Mouse (Mus musculus) fat pad, adult 2 months (tissue): ENCODE measurements at regions not wholly inside any gene's neighbourhood (a gene's known extent, or its start where the extent isn't known, plus 50 kb on each side); places are given as distances from the start of the nearest gene placed in this dataset.

ENCODE experiments used
- DNase-seq: peaks from one replicate; pipeline ENCODE4 v3.0.0-alpha.2; 2011; ENCODE audit warnings: low read depth, low spot score; ENCODE audit errors: extremely low read depth

GRCm38 (mm10) chr13:111939534-111940115 lies 130.8 kb upstream of the Map3k1 start:
- DNase-seq = no peak

GRCm38 (mm10) chr13:111940275-111940674 lies 131.5 kb upstream of the Map3k1 start:
- DNase-seq = no peak

- DNase-seq = no peak
These were observed 132.2 kb upstream of the Map3k1 start for GRCm38 (mm10) chr13:111940796-111941513.

- no peak for DNase-seq
These were observed 133.2 kb upstream of the Map3k1 start for GRCm38 (mm10) chr13:111941946-111942345.

GRCm38 (mm10) chr13:111943392-111944088 lies 134.7 kb upstream of the Map3k1 start:
- no peak for DNase-seq

DNA sequence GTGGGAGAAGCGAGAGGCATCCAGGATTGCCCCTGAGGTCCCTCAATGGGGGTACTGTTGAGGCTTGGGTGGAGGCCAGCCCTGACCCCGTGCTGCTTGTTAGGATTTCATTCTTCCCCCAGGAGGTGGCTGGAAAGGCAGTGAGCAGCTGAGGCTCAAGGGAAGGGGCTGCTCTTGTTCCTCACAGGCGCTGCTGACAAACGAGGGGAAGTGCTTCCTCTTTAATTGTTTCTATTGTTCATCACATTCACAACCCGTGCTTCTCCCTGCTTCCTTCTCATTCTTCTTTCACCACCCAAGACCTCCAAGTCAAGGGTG lies 135.3 kb upstream of the Map3k1 start:
- no peak for DNase-seq

GRCm38 (mm10) chr13:111946271-111946670 lies 137.5 kb upstream of the Map3k1 start:
- no peak for DNase-seq

DNA sequence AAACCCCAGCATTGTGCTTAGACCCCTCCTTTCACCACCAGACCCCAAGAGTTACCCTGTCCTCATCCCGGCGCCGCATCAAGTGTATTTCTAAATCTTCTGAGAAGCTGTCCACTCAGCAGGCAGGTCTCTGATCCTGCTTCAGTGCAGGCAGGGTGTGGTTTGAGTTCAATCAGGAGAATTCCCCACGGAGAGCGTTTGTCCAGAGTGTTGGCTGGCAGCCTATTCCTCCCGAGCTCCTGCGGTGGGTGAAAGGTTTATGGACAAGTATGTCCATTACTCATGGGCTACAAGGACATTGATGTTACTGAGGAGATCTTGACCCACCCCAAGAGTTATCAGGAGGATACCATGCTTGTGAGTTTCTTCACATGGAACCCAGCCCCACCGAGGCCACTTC lies 138.0 kb upstream of the Map3k1 start:
- DNase-seq = no peak

DNA sequence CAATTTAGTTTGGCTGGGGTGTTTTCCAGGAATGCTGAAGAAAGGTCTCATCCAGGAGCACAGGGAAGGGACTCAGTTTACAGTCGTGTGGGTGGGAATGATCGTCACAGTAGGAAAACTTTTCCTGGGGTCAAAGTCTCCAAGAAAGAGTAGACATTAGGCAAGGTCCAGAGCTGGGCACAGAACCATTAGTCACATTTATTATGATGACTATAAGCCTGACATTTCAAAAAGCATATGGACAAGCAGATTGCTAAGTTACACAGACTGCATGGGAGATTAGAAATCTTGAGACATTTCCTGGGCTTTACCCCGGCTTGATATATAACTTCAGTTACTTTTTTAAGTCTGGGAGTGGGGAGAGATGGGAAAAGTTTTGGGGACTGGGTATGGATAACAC lies 139.6 kb upstream of the Map3k1 start:
- no peak for DNase-seq

- no peak for DNase-seq
These were observed 141.2 kb upstream of the Map3k1 start for GRCm38 (mm10) chr13:111950042-111950441.

GRCm38 (mm10) chr13:111953860-111954519 lies 145.2 kb upstream of the Map3k1 start:
- no peak for DNase-seq

DNA sequence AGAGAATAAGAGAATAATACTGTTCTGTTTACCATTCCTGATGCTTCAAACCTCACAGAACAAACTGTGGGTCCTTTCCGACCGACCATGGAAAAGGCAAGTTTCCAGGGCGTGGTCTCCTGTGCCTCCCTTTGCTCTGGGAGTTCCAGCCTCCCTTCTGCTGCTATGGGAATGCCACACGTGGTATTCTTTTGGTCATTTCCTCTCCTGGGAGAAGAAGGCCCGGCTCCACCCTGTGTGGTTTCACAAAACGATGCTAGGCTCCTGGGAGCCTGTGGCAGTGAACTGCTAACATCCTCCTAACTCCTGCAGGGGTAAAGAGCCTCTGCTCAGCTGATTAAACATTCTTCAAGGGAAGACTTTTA lies 145.7 kb upstream of the Map3k1 start:
- DNase-seq = no peak

DNA sequence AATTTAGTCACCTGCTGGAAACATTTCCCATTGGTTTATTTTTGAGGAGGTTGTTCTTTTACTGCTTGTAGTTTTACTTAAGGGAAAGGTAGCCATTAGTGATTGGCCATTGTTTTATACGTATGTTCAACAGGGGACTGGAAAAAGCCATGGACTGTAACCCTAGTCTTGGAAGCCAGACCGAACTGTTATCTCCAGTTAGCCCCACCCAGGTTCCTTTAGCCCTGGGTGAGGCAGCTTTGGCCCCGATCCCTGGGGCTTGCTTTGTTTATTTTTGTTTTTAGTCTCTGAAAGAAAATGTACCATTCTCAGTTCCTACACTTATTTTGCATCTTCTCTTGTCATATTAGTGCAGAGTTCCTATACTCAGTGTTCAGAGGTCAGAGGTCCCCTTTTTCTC lies 148.3 kb upstream of the Map3k1 start:
- no peak for DNase-seq

DNA sequence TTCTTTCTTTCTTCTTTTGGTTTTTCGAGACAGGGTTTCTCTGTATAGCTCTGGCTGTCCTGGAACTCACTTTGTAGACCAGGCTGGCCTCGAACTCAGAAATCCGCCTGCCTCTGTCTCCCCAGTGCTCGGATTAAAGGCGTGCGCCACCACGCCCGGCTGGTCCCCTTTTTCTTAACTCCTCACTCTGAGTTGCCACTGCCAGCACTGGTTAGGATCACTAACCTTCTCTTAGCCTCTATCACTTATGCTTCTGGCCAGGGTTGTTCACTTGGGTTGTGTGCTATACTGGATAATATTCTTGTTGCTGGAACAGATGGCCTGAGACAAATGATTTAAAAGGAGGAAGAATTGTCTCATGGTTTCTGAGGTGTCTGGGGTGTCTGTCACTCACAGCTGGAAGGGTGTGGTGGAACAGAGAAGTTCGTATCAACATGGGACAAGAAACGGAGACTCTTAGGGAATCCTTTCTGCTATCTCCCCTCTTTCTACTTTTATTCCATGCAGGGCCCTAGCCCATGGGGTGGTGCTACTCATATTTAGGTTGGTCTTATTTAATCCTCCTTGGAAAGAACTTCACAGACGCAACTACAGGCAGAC lies 149.0 kb upstream of the Map3k1 start:
- no peak for DNase-seq

DNA sequence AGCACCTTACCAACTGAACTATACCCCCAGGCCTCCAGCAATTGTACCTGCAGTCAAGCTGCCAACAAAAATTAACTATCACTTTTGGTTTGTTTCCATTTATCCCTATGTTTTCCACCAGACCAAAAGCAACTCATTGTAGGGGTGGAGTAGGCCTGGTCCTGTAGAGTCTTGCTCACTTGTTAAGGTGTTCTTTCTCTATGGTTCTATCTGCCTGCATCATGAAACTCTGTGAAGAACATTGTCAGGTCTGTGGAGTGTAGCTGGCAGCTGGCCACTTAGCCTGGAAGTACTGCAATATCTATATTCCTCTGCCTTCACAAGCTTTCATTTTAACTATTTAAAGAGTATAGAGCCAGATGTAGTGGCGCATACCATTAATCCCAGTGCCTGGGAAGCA lies 149.6 kb upstream of the Map3k1 start:
- DNase-seq = no peak

GRCm38 (mm10) chr13:111960036-111960435 lies 151.2 kb upstream of the Map3k1 start:
- DNase-seq = no peak

DNA sequence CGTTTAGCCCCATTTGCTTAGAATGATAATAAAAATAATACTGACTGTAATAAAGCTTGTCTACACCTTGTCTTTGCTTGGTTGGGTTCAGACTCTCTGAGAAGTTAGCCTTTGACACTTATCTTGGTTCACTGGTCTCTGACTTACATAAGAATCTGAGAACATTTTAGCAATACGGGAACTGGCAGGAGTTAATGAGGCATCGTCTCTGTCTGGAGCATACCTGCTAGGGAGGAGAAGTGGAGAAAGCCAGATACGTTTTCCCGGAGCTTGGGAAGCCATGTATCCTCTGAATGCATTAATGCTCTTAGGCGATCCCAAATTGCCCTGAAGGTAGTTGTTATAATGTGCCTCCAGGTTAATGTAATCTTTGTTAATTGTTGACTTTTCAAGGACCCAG lies 152.6 kb upstream of the Map3k1 start:
- no peak for DNase-seq

- DNase-seq = no peak
These were observed 153.4 kb upstream of the Map3k1 start for GRCm38 (mm10) chr13:111962155-111962554.

GRCm38 (mm10) chr13:111966113-111966512 lies 157.3 kb upstream of the Map3k1 start:
- DNase-seq = no peak

- DNase-seq = no peak
These were observed 157.8 kb upstream of the Map3k1 start for GRCm38 (mm10) chr13:111966627-111967026.

DNA sequence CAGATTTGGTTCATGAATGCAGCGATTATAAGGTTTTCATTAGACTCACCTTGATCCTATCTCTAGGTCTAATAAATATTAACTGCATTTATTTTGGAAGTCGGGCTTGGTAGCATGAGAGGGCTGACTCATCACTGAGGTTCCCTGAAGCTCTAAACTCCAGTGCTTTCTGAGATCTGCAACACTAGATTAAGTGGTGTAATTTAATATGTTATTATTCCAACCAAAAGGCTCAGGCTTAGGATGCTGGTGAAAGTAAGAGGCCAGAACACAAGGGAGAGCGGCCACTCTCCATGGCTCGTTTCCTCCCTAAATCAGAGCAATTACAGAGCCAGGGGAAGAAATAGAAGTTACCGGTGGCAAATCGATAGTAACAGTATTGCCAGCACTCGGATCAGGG lies 159.4 kb upstream of the Map3k1 start:
- no peak for DNase-seq

GRCm38 (mm10) chr13:111974282-111974681 lies 165.5 kb upstream of the Map3k1 start:
- DNase-seq = no peak
